Mouse (Mus musculus) T-helper 1 cell (primary cell): Measurements from ENCODE around the gene Nectin2.

ENCODE experiments used
- in situ Hi-C: fragments of 300-600 bp; cut with MboI, MseI; formaldehyde crosslinking; loops from one replicate; pipeline ENCODE4 v1.15.1; 2025; ENCODE audit warnings: high pct_unique_total_duplicates

Gene Nectin2

DNA sequence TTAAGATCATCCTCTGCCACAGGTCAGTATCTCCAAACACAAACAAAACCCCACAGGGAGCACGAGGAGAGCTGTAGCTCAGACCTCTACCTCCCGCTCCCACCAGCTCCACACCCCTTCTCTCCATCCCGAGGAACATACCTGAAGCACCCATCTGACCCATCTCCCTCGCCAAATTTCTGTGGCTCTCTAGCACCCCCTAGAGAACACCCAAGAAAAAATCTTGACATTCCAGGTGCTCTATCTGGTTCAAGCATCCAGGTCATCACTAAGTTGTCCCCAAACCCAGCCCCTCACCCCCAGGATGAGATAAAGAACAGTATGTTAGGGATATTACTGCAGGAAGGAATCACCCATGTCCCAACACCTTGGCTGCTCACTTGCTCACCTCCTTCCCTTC is 37.1 kb downstream of the Nectin2 start:
- in situ Hi-C loops: no loop called here

DNA sequence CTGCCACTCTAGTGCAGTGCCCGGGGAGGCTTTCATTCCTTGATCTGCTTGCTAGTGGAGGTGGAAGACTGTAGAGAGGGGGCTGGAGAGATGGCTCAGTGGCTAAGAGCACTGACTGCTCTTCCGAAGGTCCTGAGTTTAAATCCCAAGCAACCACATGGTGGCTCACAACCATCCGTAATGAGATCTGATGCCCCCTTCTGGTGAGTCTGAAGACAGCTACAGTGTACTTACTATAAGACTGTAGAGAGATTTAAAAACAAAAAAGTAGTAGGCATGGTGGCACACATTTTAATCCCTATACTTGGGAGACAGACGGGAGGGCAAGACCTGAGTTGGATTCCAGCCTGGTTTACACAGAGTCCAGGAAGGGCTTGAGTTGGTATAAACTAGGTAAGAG is 37.9 kb downstream of the Nectin2 start:
- in situ Hi-C loops: no loop called here

DNA sequence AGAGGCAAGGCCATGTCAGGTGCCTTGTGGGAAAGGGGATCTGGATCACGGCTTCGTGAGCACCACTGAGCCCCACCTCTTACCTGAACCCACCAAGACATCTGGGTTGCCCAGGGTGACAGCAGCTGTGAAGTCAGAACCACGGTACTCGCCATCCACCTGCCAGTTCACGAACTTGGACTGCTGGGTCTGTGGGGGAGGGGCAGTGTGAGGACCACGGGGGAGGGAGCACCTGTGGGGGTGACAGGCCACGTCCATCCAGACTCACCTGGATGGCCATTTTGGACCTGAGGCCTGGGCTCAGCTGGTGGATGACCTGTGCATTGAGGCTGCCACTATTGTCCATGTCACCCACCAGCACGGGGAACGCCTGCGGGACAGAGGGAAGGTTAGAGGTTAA is 39.6 kb downstream of the Nectin2 start:
- in situ Hi-C loops: no loop called here

DNA sequence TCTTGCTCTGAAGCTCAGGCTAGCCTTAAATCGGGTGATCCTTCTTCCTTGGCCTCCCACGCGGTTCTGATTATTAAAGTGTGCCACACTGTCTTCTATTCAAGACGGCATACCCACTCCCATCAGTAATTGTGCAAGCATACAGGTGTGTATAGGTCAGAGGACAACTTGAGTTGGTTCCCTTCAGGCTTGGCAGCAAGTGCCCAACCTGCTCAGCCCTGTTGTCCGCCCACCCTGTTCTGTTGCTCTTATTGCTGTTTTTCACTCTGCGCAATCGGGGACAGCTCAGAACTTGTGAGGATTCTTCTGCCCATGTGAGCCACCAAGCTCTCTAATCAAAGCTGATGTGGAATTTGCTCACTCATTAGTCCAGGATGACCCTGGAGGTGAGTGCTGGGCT is 45.0 kb downstream of the Nectin2 start:
- in situ Hi-C loops: no loop called here

DNA sequence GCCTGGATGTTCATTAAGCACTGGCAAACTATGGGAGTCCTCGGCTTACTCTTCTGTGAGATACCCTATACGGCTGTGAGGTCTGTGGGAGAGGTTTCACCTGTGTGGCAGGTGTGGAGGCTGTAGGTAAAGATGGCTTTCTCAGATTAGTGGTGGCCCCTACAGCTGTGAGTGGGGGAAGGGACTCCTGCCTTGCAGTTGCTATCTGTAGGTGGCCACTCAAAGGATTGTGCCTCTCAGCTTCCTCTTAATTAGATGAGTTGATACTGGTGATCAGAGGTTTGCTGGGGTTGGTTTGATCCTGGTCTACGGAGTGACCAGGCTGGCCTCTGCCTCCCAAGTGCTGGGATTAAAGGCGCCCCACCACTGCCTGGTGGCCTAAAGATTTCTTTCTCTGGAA is 45.8 kb downstream of the Nectin2 start:
- in situ Hi-C loops: no loop called here

DNA sequence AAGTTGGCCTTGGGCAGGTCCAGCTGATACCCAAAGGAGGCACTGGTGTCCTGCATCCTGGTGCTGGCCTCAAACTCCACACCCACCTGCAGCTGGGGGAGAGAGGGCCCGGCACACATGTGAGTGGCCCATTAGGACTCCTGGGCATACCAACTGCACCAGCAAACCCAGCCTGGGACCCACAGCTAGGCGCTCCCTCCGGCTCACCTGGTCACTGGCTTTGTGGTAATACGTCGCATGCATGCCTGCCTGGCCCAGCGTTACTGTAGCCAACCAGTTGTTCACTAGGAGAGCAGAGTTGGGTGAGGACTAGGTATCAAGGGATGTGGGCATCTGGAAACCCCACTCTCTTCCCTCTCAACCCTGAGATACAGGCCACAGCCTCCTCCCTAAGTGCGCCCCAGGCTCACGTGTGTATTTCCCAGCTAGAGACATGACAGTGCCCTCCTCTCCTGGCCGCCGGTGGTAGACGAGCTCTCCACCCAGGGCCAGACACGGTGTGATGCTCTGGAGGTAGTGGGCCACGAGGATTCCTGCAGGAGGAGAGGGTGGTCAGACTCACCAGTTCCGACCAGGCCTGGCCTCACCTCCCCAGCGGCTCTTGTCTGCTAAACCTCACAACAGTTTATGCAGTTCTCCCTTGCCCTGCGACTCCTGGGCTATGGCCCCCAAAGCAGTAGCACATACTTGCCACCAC is 47.3 kb downstream of the Nectin2 start:
- in situ Hi-C loops: no loop called here

DNA sequence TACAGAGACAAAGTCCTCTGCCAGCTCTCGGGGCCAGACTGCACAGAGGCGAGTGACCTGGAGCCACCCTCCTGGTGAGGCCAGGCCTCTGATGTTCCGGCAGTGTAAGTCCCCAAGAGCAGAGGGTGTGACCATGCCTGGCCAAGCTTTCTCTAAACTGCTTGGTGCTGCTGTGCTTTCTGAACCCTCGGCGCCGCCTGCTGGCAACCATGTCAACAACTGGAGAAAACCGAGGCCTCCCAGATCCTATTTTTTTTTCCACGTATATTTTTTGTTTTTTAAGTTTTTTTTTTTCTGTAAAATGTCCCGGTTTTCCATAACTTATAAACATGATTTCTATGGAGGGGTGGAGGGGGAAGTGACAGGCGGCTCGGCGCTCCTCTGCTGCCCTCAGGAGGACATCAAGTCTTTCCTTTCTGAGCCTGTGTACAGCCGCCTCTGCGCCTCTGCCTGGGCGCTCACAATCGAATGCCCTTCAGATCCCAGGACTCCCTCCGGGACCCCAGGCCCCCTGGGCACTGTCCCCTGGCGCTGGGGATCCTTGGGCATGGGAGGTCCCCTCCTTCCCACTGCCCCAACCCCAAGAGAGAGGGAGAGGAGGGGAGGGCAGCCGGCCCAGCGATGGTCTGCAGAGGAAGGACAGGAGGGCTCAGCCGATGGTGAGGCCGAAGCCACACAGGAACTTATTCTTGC is 49.1 kb downstream of the Nectin2 start:
- in situ Hi-C loops: no loop called here

DNA sequence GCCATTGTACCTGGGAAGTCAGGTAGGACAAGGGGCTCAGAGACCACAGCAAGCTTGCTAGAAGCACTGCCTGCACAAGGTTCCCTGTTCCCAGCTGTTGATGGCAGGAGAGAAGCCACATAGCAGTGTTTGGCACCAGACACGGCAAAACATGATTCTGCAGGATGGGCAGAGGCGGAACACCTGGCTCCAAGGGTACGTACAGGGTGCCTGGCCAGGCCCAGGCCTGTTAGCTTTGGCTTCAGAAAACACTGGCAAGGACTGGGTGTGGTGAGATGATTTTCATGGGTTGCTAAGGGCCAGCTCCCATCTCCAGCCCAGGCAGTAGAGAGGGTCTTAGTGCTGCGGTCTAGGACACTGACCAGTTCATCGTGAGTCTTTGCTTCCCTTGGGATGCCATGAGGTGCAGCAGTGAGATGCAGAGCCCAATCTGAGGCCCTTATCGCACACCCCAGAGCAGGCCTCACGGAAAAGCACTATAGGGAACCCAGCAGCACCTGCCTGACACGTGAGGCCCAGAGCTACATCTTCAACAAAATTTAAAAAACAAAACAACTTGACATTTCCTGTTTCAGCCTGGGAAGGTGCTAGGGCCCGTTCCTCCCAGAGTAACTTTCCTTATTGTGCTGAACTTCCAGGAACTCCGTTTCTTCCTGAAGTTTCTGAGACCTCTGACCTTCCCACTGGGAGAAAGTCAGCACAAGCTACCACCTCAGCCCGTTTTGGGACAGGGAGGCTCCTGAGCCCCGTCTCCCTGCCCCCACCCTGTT is 49.8 kb downstream of the Nectin2 start:
- in situ Hi-C loops: no loop called here

DNA sequence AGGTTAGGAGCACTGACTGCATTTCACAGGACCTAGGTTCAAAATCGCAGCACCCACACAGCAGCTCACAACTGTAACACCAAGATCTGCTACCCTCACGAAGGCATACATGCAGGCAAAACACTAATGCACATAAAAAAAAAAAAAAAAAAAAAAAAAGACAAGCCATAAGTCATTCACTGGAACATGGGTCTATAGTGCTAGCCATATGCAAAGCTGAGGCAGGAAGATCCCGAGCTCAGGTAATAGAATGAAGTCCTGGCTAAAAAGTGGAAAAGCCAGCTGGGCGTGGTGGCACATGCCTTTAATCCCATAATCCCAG is 50.5 kb downstream of the Nectin2 start:
- in situ Hi-C loops: no loop called here

DNA sequence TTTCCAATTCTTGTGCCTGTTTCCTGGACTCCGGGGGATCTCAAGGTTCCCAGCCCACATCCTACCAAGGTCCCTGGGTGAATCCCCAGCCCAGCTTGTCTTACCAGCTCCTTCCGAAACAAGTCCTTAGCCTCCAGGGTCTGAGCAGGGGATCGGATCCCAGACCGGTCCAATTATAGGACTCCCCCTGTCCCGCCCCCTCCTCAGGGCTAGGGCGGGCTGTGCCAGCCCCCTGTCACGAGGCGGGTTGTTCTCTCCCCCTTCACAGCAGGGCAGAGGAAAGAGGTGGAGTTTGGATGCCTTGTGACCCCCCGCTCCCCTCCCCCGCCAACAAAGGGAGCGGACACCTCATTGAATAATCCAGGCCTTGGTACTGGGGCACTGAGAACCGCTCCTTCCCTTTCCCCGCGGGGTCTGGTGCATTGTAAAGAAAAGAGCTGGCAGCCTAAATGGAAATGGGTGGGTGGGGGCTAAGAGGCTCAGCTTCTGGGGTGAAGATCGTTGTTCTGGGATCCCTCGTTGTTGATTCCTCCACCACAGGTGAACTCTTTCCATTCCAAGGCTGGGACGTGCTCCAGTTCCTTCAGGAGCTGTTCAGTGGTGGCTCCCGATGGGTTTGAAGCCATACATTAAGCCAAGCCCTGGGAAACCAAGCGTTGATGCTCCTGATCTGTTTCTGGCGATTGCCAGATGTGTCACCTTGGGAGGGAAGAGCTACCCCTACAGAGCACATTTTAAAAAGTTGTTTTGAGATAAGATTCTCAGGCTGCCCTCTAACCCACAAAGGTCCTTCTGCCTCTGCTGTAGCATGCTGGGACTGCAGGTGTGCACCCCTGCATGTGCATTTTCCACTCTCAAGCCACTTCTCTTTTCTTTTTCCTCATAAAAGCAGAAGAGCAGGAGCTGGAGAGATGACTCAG is 51.1 kb downstream of the Nectin2 start, which contains the start of gene Apoe:
Gene Apoe (minus strand): TSS at position 282 of the 920 bp plus-strand sequence.
- in situ Hi-C loops: no loop called here

DNA sequence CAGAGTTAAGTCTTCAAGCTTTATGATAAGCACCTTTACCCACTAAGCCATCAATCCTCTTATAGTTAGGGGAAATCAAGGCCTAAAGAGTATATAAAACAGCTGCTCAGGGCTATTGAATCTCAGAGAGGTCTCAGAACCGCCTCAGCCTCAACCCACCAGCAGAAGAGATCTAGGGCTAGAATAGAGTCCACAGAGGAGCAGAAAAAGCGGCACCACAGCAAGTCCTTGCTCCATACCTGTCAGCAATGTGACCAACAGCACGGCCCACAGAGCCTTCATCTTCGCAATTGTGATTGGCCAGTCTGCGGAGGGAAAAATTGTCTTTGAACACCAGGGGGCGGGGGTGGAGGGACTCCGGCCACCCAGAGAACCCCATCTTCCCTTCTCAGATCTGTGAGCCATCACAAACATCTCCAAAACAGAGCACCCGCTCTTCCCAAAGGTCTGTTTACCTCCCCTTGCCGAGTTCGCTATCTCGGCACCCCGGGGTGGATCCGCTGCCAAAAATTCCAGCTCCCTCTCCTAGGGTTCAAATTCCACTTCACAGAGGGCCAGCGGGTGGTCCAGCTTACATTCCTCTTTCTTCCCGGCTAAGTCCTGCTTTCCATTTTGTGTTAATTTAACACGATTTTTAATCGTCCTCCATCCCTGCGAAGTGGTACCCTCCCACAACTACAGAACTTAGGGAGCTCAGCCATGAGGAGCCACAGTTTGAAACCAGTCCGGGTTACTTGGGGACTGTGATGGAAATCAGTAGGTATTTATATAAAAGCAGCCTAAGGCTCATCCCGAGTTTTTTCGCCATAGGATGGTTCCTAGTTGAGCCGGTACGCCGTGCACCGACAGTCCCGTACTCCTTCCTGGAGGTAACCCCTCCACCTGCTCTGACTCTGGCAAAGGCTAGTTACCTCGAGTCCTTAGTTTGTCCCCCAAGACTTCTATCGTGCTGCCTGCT is 52.1 kb downstream of the Nectin2 start:
- in situ Hi-C loops: no loop called here

DNA sequence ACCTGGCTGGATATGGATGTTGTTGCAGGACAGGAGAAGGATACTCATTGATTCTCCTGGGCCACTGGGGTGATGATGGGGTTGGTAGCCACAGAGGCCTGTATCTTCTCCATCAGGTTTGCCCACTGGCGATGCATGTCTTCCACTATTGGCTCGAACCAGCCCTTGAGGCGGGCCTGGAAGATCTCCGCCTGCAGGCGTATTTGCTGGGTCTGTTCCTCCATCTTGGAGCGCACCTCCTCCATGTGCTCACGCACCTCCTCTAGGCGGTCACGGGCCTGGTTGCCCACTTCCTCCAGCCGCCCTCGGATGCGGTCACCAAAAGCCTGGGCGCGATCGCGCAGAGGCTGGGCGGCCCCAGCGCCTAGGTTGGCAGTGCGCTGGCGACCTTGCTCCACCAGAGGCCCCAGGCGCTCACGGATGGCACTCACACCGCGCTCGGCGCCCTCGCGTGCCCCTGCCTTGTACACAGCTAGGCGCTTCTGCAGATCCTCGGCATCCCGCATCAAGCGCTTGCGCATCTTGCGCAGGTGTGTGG is 53.9 kb downstream of the Nectin2 start:
- in situ Hi-C loops: no loop called here

DNA sequence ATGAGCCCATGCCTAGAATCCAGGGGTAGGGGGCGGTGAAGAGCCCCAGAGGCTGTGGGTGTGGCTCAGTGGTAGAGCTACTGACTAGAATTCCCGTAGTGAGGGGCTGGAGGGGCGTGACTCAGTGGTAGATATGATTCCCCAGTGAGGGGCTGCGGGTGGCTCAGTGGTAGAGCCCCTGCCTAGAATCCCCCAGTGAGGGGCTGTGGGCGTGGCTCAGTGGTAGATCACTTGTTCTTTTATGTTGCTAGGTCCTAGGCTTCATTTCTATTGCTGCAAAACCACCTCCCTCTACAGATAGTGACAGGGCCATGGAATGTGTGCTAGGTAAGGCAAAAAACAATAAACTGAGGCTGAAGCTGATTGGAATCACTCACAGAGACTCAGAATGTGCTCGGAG is 54.4 kb downstream of the Nectin2 start:
- in situ Hi-C loops: no loop called here

DNA sequence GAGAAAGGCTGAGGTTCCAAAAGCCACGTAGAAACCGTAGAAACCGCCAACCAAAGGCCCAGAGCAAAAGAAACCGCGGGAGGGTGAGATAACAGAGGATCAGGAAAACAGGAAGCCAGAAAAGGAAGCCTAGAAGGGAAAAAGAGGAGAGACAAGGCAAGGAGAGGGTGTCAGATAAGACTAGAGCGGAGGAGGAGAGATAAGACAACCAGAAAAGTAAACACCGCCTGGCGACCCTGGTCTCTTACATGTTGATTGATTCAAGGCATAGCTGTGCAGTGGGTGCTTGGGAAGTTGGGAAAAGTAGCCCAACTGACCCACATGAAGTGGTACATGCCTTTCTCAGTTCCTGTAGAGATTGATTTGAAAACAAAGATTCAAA is 55.1 kb downstream of the Nectin2 start:
- in situ Hi-C loops: no loop called here

DNA sequence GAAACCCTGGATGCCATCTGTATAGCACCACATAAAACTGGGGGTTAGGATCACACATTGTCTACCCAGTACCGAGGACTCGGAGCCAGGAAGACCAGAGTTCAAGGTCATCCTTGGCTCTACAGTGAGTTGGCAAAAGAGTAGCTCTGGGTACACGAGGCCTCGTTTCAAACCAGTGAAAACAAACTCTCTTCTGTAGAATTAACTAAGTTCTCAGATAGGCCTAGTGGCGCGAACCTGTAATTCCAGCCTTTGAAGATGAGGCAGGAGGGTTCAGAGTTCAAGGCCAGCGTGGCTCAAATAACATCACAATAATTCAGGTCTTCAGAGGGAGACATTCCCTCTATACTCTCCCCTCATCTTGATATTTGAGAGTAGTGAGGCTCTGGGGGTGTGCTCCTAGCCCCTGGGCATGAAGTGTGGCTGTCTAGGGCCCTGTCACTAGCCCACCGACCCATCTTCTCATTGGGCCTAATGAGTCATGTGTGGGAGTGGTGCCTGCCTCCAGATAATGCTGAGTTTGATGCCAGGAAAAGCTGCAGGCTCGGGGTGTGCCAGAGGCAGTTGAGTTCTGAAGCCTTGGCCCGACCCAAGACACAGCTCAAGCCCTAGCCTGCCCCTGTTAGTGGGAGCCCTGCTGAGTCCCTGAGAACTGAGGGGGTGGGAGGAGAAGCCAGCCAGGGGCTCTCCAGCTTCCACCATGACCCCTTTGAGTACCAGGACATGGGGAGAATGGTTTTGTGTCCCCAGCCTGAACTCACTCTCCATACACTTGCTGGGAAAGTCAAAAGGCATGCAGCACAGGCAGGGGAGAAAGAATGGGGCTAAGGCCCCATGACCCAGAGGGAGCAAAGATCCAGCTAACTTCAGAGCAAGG is 55.7 kb downstream of the Nectin2 start:
- in situ Hi-C loops: no loop called here

DNA sequence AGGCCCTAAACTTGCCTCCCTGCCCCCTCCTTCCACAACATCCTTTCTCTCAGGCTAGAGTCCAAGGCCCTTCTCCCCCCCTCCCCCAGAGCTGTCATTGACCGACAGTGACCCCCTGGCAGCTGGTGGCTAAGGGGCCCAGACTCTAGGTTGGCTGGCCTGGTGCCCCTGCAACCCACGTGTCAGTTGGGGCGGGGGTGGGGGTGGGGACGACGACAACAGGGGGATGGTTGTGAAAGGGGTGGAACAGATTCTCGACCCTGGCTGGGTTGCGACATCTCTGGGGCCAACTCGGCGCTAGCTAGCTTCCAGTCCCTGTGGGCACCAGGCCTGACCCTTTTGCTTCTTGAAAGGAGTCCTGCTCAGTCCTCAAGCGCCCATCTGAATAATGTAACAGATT is 56.9 kb downstream of the Nectin2 start:
- in situ Hi-C loops: no loop called here

DNA sequence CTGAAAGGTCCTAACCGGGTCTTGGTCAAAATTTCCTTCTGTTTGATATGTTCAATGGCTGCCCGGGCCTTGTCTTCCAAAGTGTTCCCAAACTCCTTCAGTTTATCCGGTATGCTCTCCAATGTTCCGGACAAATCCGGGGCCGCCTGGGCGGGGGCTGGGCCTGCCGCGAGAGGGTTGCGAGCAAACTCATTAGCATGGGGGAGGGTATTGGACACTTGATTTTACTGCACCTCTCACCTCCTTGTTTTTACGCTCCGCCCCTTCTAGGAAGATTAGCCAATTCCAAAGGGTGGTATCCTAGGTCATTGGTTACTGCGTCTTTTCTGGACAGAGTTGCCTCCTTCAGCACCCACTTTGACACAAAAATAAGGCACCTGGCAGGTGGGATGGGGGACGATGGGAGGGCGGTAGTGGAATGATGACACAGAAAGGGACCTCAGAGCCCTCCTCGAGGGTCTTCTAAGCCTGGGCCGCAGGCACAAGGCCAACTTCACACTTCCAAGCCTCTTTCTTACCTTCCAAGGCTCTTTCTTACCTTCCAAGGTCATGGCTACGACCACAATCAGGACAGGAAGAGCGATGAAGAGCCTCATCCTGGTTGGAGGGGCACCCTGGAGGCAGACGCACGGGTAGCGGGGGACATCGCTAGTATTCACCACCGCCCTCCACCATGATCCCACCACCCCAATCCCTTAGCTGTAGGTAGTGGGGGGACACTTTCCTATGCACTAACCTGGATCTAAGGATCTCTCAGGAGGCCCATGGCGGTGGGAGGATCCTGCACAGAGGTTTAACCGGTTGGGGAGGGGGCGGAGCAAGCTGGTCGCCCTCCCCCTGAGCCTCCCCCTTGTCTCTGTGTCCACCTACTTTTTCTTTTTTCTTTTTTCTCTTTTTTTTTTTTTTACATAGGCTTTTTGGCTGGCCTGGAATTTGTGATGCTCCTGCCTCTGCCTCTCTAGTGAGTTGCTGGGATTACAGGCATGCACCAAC is 58.1 kb downstream of the Nectin2 start, which contains the start of gene Apoc1:
Gene Apoc1 (minus strand): TSS at position 788 of the 993 bp plus-strand sequence.
- in situ Hi-C loops: no loop called here

DNA sequence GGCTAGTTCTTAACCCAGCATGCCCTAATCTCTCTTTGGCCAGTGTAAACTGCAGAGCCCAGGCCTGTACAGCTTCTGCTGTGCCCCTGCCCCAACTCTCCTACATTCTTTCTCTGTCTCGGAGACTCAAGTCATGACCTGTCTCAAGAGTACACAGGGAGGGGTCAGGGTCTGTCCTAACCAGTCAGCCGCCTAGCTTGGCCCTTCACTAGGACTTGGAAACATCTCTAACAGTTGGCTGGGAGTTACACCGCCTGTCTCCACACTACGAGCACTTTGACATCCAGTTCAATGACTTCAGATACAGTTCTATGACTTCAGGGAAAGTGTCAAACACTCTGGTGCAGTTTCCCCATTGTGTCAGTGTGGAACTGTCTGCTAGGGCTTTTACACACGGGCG is 58.8 kb downstream of the Nectin2 start:
- in situ Hi-C loops: no loop called here
